Mouse (Mus musculus) liver, adult 2 months (tissue): ENCODE measurements around the gene Barhl2.

Experiments
- CTCF ChIP-seq: fragments of 200-500 bp; IDR thresholded peaks from 2 replicates; pipeline ENCODE4 v1.5.1; 2011; ENCODE audit warnings: low read depth, low read length, control low read depth
- POLR2A ChIP-seq: fragments of 200-500 bp; IDR thresholded peaks from 2 replicates; pipeline ENCODE4 v1.6.1; 2011; ENCODE audit warnings: low read length, control low read depth; ENCODE audit not compliant: insufficient read depth; ENCODE audit errors: extremely low read depth

DNA sequence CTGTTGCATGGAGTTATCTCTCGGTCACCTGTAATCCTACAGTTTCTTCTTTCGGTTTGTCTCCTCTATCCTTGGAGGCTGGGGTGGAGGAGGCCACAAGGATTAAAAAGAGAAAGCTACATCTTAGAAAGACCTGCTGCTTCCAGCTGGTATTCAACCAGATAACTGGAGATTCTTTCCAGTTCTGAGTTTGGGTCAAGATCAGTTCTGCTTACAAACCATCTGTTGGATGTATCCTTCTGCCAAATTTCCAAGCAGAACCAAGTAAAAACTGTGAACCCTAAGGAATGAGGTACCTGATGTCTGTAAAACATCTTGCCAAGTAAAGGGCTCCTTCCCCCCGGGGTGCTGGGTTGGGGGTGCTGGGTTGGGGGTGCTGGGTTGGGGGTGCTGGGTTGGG is 12.3 kb downstream of the Barhl2 start:
- TF ChIP-seq CTCF = no peak
- no peak for TF ChIP-seq POLR2A
